In genomic region chr15:82167201-82168168, GRCm38 (mm10) we compare ENCODE assay signal across 1 mouse cellular context.
A peak's percentile ranks its signal among the peaks of the same experiment; 100 is the strongest.
TF ChIP-seq lines count a peak whose summit lies in the region.

No protein-coding gene starts in this region.

TF ChIP-seq in CH12.LX, 34 proteins besides CTCF, POLR2A, EP300 and RAD21 (continued from another document):
- TF ChIP-seq ZMIZ1 (IDR thresholded peaks at IDR 0.05; ENCODE audit: low read depth, low read length) (no peak), NELFE (IDR thresholded peaks at IDR 0.05; ENCODE audit: low read depth, low read length) (no peak), IRF4 (IDR thresholded peaks at IDR 0.05; ENCODE audit: low read depth, low read length) (0 out of 2 replicates have a peak, but pooled peaks have one; percentile 14), USF1 (IDR thresholded peaks at IDR 0.05; ENCODE audit: low read depth, low read length) (no peak), NRF1 (IDR thresholded peaks at IDR 0.05; ENCODE audit: low read depth, low read length) (no peak), PAX5 (IDR thresholded peaks at IDR 0.05; ENCODE audit: low read length) (no peak), MYC (IDR thresholded peaks at IDR 0.05; ENCODE audit: low read depth, low read length) (0 out of 2 replicates have a peak, but pooled peaks have one; percentile 44), SIN3A (IDR thresholded peaks at IDR 0.05; ENCODE audit: low read length) (no peak; the same call in 1 of the 2 replicates), BHLHE40 (IDR thresholded peaks at IDR 0.05; ENCODE audit: low read depth, low read length) (0 out of 2 replicates have a peak, but pooled peaks have one; percentile 24), GABPA (IDR thresholded peaks at IDR 0.05; ENCODE audit: insufficient replicate concordance, low read depth, low read length) (no peak), UBTF (IDR thresholded peaks at IDR 0.05; ENCODE audit: low read depth, low read length) (no peak), SMC3 (IDR thresholded peaks at IDR 0.05; ENCODE audit: low read depth, low read length) (no peak), TCF12 (IDR thresholded peaks at IDR 0.05; ENCODE audit: low read depth, low read length) (0 out of 2 replicates have a peak, but pooled peaks have one; percentile 9), MAZ (IDR thresholded peaks at IDR 0.05; ENCODE audit: low read depth, low read length) (no peak), MEF2A (IDR thresholded peaks at IDR 0.05; ENCODE audit: borderline replicate concordance, low read depth, low read length) (no peak), CHD2 (IDR thresholded peaks at IDR 0.05; ENCODE audit: low read length) (no peak), POLR2AphosphoS2 (IDR thresholded peaks at IDR 0.05; ENCODE audit: low read depth, low read length) (no peak)
